Mouse (Mus musculus) CH12.LX (cell line): ENCODE results near the gene Ap1m2.

Experiments used
- CTCF ChIP-seq, 2 experiments: IDR thresholded peaks in 1 of 2; conservative IDR thresholded peaks in 1 of 2; 2 replicates each; pipeline ENCODE4 v1.5.1; 2011 to 2012; ENCODE audit warnings: low read depth in 2 of 2, low read length in 2 of 2, improper control_type of control experiment in 1 of 2, inconsistent platforms in 1 of 2, mild to moderate bottlenecking in 1 of 2, moderate library complexity in 1 of 2
- E2F4 ChIP-seq: IDR thresholded peaks from 2 replicates; pipeline ENCODE4 v1.6.1; 2011; ENCODE audit warnings: low read depth, low read length, improper control_type of control experiment; ENCODE audit not compliant: insufficient replicate concordance
- EP300 ChIP-seq: IDR thresholded peaks from 2 replicates; pipeline ENCODE4 v1.6.1; 2011; ENCODE audit warnings: low read length, improper control_type of control experiment
- MXI1 ChIP-seq: IDR thresholded peaks from 2 replicates; pipeline ENCODE4 v1.6.1; 2011; ENCODE audit warnings: mild to moderate bottlenecking, low read depth, low read length, improper control_type of control experiment
- POLR2A ChIP-seq: IDR thresholded peaks from 2 replicates; pipeline ENCODE4 v1.6.1; 2011; ENCODE audit warnings: low read depth, mild to moderate bottlenecking, improper control_type of control experiment, low read length
- POLR2AphosphoS2 ChIP-seq: IDR thresholded peaks from 2 replicates; pipeline ENCODE4 v1.6.1; 2011; ENCODE audit warnings: low read depth, low read length, improper control_type of control experiment

DNA sequence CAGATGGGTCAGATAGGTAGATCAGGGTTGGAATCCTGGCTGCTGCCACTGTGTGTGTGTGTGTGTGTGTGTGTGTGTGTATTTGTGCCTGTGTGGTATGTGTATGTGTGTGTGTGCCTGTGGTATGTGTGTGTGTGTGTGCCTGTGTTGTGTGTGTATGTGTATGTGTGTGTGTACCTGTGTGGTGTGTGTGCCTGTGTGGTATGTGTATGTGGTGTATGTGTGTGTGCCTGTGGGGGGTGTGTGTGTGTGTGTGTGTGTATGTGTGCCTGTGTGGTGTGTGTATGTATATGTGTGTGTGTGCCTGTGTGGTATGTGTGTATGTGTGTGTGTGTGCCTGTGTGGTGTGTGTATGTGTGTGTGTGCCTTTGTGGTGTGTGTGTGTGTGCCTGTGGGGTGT lies 57.4 kb downstream of the Ap1m2 start:
- no peak for TF ChIP-seq CTCF (conservative IDR thresholded peaks at IDR 0.05 in 1 of 2, IDR thresholded peaks at IDR 0.05 in 1 of 2; ENCODE audit: low read depth in 2 of 2, low read length in 2 of 2)
- TF ChIP-seq E2F4, result no peak
- no peak for TF ChIP-seq MXI1
- no peak for TF ChIP-seq POLR2AphosphoS2
- TF ChIP-seq POLR2A, result no peak
- TF ChIP-seq EP300, result no peak
